Mouse (Mus musculus): ENCODE data around the gene Zbtb20. TPM values are rescaled to one million over a fixed set of nuclear protein-coding genes. Genes with fewer than 3 reads are reported as not detected.

Gene Zbtb20
- polyA plus RNA-seq, 1 experiment from 2014 or later, result 24.0 TPM

- peak; percentile 43; the same call in 1 of the 2 replicates for ATAC-seq (ENCODE audit: insufficient number of reproducible peaks, low FRiP score, low TSS enrichment, low read depth)
- H3K4me2 ChIP-seq (replicated peaks), result peak overlapping the region; percentile 27; the same call in 1 of the 2 replicates
- H3K36me3 ChIP-seq, result no peaks in the 10 kb centered on the region
- H3K9me3 ChIP-seq (replicated peaks), result no peaks in the 10 kb centered on the region
- no peaks in the 10 kb centered on the region for H3K27me3 ChIP-seq
- peak overlapping the region; percentile 82 for H3K27ac ChIP-seq (replicated peaks)
- H3K4me1 ChIP-seq, result peaks cover 19% of the 10 kb centered on the region
- no peak overlapping the region for H3K9ac ChIP-seq
- H3K4me3 ChIP-seq (replicated peaks), result no peak overlapping the region; the same call in 1 of the 2 replicates
- 12% methylated on average over 7 of the region's 7 CpGs for WGBS
Observed at GRCm38 (mm10) chr16:43363751-43364515, 488.3 kb downstream of the Zbtb20 start.

- H3K4me2 ChIP-seq (replicated peaks), result peak overlapping the region; percentile 27; the same call in 1 of the 2 replicates
- H3K4me3 ChIP-seq (replicated peaks), result no peak overlapping the region
- no peaks in the 10 kb centered on the region for H3K9me3 ChIP-seq (replicated peaks)
- peaks cover 19% of the 10 kb centered on the region for H3K4me1 ChIP-seq
- H3K9ac ChIP-seq, result no peak overlapping the region
- no peaks in the 10 kb centered on the region for H3K36me3 ChIP-seq
- H3K27ac ChIP-seq (replicated peaks), result peak overlapping the region; percentile 82
- no peaks in the 10 kb centered on the region for H3K27me3 ChIP-seq
- no peak for ATAC-seq (ENCODE audit: insufficient number of reproducible peaks, low FRiP score, low TSS enrichment, low read depth)
- 64% methylated on average over 6 of the region's 6 CpGs for WGBS
Observed at GRCm38 (mm10) chr16:43364516-43364910, 488.8 kb downstream of the Zbtb20 start.

- no peaks in the 10 kb centered on the region for H3K27me3 ChIP-seq
- no peak overlapping the region for H3K9ac ChIP-seq
- no peak overlapping the region for H3K4me2 ChIP-seq (replicated peaks)
- no peak overlapping the region for H3K4me3 ChIP-seq (replicated peaks)
- ATAC-seq (ENCODE audit: insufficient number of reproducible peaks, low FRiP score, low TSS enrichment, low read depth), result no peak
- H3K9me3 ChIP-seq (replicated peaks), result no peaks in the 10 kb centered on the region
- H3K4me1 ChIP-seq, result peaks cover 19% of the 10 kb centered on the region
- no peak overlapping the region for H3K27ac ChIP-seq (replicated peaks)
- no peaks in the 10 kb centered on the region for H3K36me3 ChIP-seq
- 91% methylated on average over 3 of the region's 3 CpGs for WGBS
Observed at GRCm38 (mm10) chr16:43365277-43365676, 489.6 kb downstream of the Zbtb20 start.

GRCm38 (mm10) chr16:43370496-43371020, 494.9 kb downstream of the Zbtb20 start:
- 80% methylated on average over 3 of the region's 3 CpGs for WGBS
- no peak overlapping the region for H3K9ac ChIP-seq
- H3K36me3 ChIP-seq, result no peaks in the 10 kb centered on the region
- H3K4me1 ChIP-seq, result no peaks in the 10 kb centered on the region
- H3K4me2 ChIP-seq (replicated peaks), result no peak overlapping the region
- no peak overlapping the region for H3K4me3 ChIP-seq (replicated peaks)
- no peak overlapping the region for H3K27ac ChIP-seq (replicated peaks)
- no peak for ATAC-seq (ENCODE audit: insufficient number of reproducible peaks, low FRiP score, low TSS enrichment, low read depth)
- no peaks in the 10 kb centered on the region for H3K9me3 ChIP-seq (replicated peaks)
- H3K27me3 ChIP-seq, result no peaks in the 10 kb centered on the region

- Histone ChIP-seq H3K36me3 (no peaks in the 10 kb centered on the region), H3K27ac (replicated peaks) (no peak overlapping the region), H3K4me2 (replicated peaks) (no peak overlapping the region), H3K4me1 (no peaks in the 10 kb centered on the region), H3K27me3 (no peaks in the 10 kb centered on the region), H3K4me3 (replicated peaks) (no peak overlapping the region), H3K9ac (no peak overlapping the region), H3K9me3 (replicated peaks) (no peaks in the 10 kb centered on the region)
- 75% methylated on average over 6 of the region's 6 CpGs for WGBS
- ATAC-seq (ENCODE audit: insufficient number of reproducible peaks, low FRiP score, low TSS enrichment, low read depth), result no peak
Observed at GRCm38 (mm10) chr16:43376782-43377181, 501.1 kb downstream of the Zbtb20 start.

- Histone ChIP-seq H3K9me3 (replicated peaks) (no peaks in the 10 kb centered on the region), H3K4me3 (replicated peaks) (no peak overlapping the region), H3K27ac (replicated peaks) (no peak overlapping the region), H3K36me3 (no peaks in the 10 kb centered on the region), H3K4me1 (no peaks in the 10 kb centered on the region), H3K4me2 (replicated peaks) (no peak overlapping the region), H3K9ac (no peak overlapping the region), H3K27me3 (no peaks in the 10 kb centered on the region)
- 82% methylated on average over 7 of the region's 7 CpGs for WGBS
- no peak for ATAC-seq (ENCODE audit: insufficient number of reproducible peaks, low FRiP score, low TSS enrichment, low read depth)
Observed at GRCm38 (mm10) chr16:43379351-43380325, 504.0 kb downstream of the Zbtb20 start.

GRCm38 (mm10) chr16:43381183-43381582, 505.5 kb downstream of the Zbtb20 start:
- Histone ChIP-seq H3K27me3 (no peaks in the 10 kb centered on the region), H3K9me3 (replicated peaks) (no peaks in the 10 kb centered on the region), H3K27ac (replicated peaks) (no peak overlapping the region), H3K4me1 (no peaks in the 10 kb centered on the region), H3K36me3 (no peaks in the 10 kb centered on the region), H3K4me3 (replicated peaks) (no peak overlapping the region), H3K9ac (no peak overlapping the region), H3K4me2 (replicated peaks) (no peak overlapping the region)
- ATAC-seq (ENCODE audit: insufficient number of reproducible peaks, low FRiP score, low TSS enrichment, low read depth), result no peak
- 80% methylated on average over 2 of the region's 2 CpGs for whole genome bisulfite sequencing

- Histone ChIP-seq H3K36me3 (no peaks in the 10 kb centered on the region), H3K4me3 (replicated peaks) (no peak overlapping the region), H3K4me2 (replicated peaks) (no peak overlapping the region), H3K9me3 (replicated peaks) (no peaks in the 10 kb centered on the region), H3K4me1 (no peaks in the 10 kb centered on the region), H3K27me3 (no peaks in the 10 kb centered on the region), H3K27ac (replicated peaks) (no peak overlapping the region), H3K9ac (no peak overlapping the region)
- ATAC-seq (ENCODE audit: insufficient number of reproducible peaks, low FRiP score, low TSS enrichment, low read depth), result no peak
- WGBS, result 74% methylated on average over 7 of the region's 7 CpGs
Observed at GRCm38 (mm10) chr16:43383149-43383740, 507.6 kb downstream of the Zbtb20 start.

GRCm38 (mm10) chr16:43384953-43385619, 509.4 kb downstream of the Zbtb20 start:
- H3K9me3 ChIP-seq (replicated peaks), result no peaks in the 10 kb centered on the region
- no peaks in the 10 kb centered on the region for H3K36me3 ChIP-seq
- WGBS, result 65% methylated on average over 4 of the region's 4 CpGs
- no peak overlapping the region for H3K27ac ChIP-seq (replicated peaks)
- no peaks in the 10 kb centered on the region for H3K4me1 ChIP-seq
- no peak overlapping the region for H3K4me3 ChIP-seq (replicated peaks)
- H3K4me2 ChIP-seq (replicated peaks), result no peak overlapping the region
- no peak for ATAC-seq (ENCODE audit: insufficient number of reproducible peaks, low FRiP score, low TSS enrichment, low read depth)
- H3K9ac ChIP-seq, result no peak overlapping the region
- H3K27me3 ChIP-seq, result no peaks in the 10 kb centered on the region

GRCm38 (mm10) chr16:43385620-43386210, 510.0 kb downstream of the Zbtb20 start:
- WGBS, result 69% methylated on average over 5 of the region's 5 CpGs
- no peak overlapping the region for H3K4me3 ChIP-seq (replicated peaks)

More at GRCm38 (mm10) chr16:43385620-43386210, 510.0 kb downstream of the Zbtb20 start:
- no peak overlapping the region for H3K4me2 ChIP-seq (replicated peaks)
- H3K9me3 ChIP-seq (replicated peaks), result no peaks in the 10 kb centered on the region
- no peaks in the 10 kb centered on the region for H3K27me3 ChIP-seq
- H3K9ac ChIP-seq, result no peak overlapping the region
- no peaks in the 10 kb centered on the region for H3K4me1 ChIP-seq
- no peaks in the 10 kb centered on the region for H3K36me3 ChIP-seq
- ATAC-seq (ENCODE audit: insufficient number of reproducible peaks, low FRiP score, low TSS enrichment, low read depth), result no peak
- H3K27ac ChIP-seq (replicated peaks), result no peak overlapping the region

Data from embryonic facial prominence, embryonic 15.5 days (tissue).